Mouse (Mus musculus): ENCODE results near the gene Agbl4. TPM values are rescaled to one million over a fixed set of nuclear protein-coding genes. Genes with fewer than 3 reads are reported as not detected.
A peak's percentile ranks its signal among the peaks of the same experiment; 100 is the strongest.

Agbl4 gene
- 2.3 and 2.5 TPM in 2 replicates for polyA plus RNA-seq (2015; fragmentation: Nextera tagmentation; extraction: Ambion mirVana)

GRCm38 (mm10) chr4:110397618-110398045 is at the start of gene Agbl4:
TSS of gene Agbl4 (plus strand) at chr4:110397661.
- peak within 1 kb of the TSS; percentile 41 for H3K27ac ChIP-seq
- WGBS, result 0% methylated on average over 27 of the region's 27 CpGs
- no peaks in the 10 kb centered on the region for H3K36me3 ChIP-seq (ENCODE audit: poor library complexity, severe bottlenecking)
- peak; percentile 99 for ATAC-seq
- peaks cover 24% of the 10 kb centered on the region for H3K4me1 ChIP-seq
- no peaks in the 10 kb centered on the region for H3K27me3 ChIP-seq
- peak within 1 kb of the TSS; percentile 70 for H3K4me2 ChIP-seq
- H3K4me3 ChIP-seq, result peak within 1 kb of the TSS; percentile 56
- peak within 1 kb of the TSS; percentile 61 for H3K9ac ChIP-seq
- H3K9me3 ChIP-seq (replicated peaks), result no peaks in the 10 kb centered on the region

DNA sequence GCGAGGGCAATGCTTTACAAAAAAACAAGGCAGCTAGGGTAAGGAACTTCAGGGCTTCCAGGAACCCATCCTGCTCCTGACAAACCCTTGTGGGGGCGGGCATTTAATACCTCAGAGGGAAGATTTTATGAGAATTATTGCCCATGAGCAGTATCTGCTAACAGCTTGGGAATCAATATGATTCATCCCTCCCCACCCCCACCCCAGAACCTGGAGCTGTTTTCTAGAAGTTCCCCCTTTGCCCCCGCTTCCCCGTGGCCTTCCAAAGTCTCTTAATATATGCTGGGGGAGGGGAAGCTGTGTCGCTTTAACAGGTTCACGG is 46.6 kb upstream of the Agbl4 start:
- peak overlapping the region; percentile 64 for H3K4me2 ChIP-seq
- 4% methylated on average over 6 of the region's 6 CpGs for WGBS
- ATAC-seq, result no peak

GRCm38 (mm10) chr4:110351178-110352000 is 46.1 kb upstream of the Agbl4 start, which contains the start of gene Elavl4:
TSS of gene Elavl4 (minus strand) at chr4:110351909.
- Histone ChIP-seq H3K9me3 (replicated peaks) (no peaks in the 10 kb centered on the region), H3K4me3 (peak within 1 kb of the TSS; percentile 72), H3K27me3 (no peaks in the 10 kb centered on the region), H3K4me1 (peaks cover 6% of the 10 kb centered on the region; the same call in 1 of the 2 replicates), H3K9ac (peak within 1 kb of the TSS; percentile 84), H3K36me3 (ENCODE audit: poor library complexity, severe bottlenecking) (no peaks in the 10 kb centered on the region), H3K4me2 (peak within 1 kb of the TSS; percentile 64), H3K27ac (peak within 1 kb of the TSS; percentile 75)
- under 1% methylated on average over 69 of the region's 75 CpGs for WGBS
- peak; percentile 96 for ATAC-seq

More for the DNA sequence above, 46.6 kb upstream of the Agbl4 start:
- Histone ChIP-seq H3K9me3 (replicated peaks) (no peaks in the 10 kb centered on the region), H3K4me3 (peak overlapping the region; percentile 72), H3K4me1 (peaks cover 6% of the 10 kb centered on the region; the same call in 1 of the 2 replicates), H3K9ac (peak overlapping the region; percentile 84), H3K27me3 (no peaks in the 10 kb centered on the region), H3K27ac (peak overlapping the region; percentile 75; the same call in 1 of the 2 replicates), H3K36me3 (ENCODE audit: poor library complexity, severe bottlenecking) (no peaks in the 10 kb centered on the region)

DNA sequence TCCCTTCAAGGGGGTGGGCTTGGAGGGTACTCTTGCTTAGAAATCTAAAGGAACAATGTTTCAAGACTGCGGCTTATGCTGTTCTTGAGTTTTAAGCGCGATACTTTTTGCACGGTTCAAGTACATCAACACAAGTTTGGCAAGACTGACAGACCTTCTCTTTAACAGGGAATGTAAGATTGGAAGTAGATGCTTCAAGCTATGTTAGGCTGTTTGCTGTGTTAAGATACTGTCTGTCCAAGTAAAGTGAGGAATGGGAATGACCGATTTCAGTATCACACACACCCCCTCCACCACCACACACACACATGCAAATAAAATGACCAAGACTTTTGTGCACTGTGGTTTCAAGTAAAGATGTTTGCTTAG is 45.5 kb upstream of the Agbl4 start:
- peak overlapping the region; percentile 84 for H3K9ac ChIP-seq
- peaks cover 6% of the 10 kb centered on the region; the same call in 1 of the 2 replicates for H3K4me1 ChIP-seq
- peak overlapping the region; percentile 75 for H3K27ac ChIP-seq
- no peaks in the 10 kb centered on the region for H3K27me3 ChIP-seq
- no peak for ATAC-seq
- WGBS, result 8% methylated on average over 5 of the region's 5 CpGs
- H3K4me2 ChIP-seq, result peak overlapping the region; percentile 64
- H3K9me3 ChIP-seq (replicated peaks), result no peaks in the 10 kb centered on the region
- H3K36me3 ChIP-seq (ENCODE audit: poor library complexity, severe bottlenecking), result no peaks in the 10 kb centered on the region
- H3K4me3 ChIP-seq, result peak overlapping the region; percentile 72

- Histone ChIP-seq H3K36me3 (ENCODE audit: poor library complexity, severe bottlenecking) (no peaks in the 10 kb centered on the region), H3K27ac (no peak overlapping the region), H3K9ac (no peak overlapping the region), H3K4me3 (no peak overlapping the region), H3K4me2 (no peak overlapping the region), H3K27me3 (no peaks in the 10 kb centered on the region), H3K4me1 (peaks cover 3% of the 10 kb centered on the region; the same call in 1 of the 2 replicates), H3K9me3 (replicated peaks) (no peaks in the 10 kb centered on the region)
- WGBS, result 46% methylated on average over 2 of the region's 2 CpGs
- no peak for ATAC-seq
Observed at GRCm38 (mm10) chr4:110360568-110360967, 36.9 kb upstream of the Agbl4 start.

DNA sequence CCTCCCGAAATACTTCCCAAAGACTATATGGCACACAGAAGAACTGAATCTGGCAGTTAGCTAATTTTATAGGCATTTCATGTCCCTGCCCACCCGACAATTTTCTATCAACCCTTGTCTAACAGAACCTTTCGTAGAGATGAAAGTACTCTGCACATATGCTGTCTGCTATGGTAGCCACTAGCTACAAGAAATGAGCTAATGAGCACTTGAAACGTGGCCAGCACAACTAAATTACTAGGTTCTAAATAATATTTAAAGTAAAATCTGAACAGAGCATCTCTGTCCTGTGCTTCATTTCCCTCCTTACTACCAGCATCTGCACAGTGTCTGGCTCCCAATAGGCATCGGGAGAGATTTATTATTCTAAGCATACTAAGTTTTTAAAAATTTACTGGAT is 1.2 kb upstream of the Agbl4 start:
- no peaks in the 10 kb centered on the region for H3K36me3 ChIP-seq (ENCODE audit: poor library complexity, severe bottlenecking)
- H3K9ac ChIP-seq, result no peak overlapping the region
- WGBS, result 38% methylated on average over 5 of the region's 5 CpGs
- H3K4me2 ChIP-seq, result no peak overlapping the region
- H3K27me3 ChIP-seq, result no peaks in the 10 kb centered on the region
- H3K4me1 ChIP-seq, result peaks cover 24% of the 10 kb centered on the region
- H3K4me3 ChIP-seq, result no peak overlapping the region
- H3K27ac ChIP-seq, result no peak overlapping the region
- H3K9me3 ChIP-seq (replicated peaks), result no peaks in the 10 kb centered on the region
- ATAC-seq, result peak; percentile 3; the same call in 1 of the 2 replicates

DNA sequence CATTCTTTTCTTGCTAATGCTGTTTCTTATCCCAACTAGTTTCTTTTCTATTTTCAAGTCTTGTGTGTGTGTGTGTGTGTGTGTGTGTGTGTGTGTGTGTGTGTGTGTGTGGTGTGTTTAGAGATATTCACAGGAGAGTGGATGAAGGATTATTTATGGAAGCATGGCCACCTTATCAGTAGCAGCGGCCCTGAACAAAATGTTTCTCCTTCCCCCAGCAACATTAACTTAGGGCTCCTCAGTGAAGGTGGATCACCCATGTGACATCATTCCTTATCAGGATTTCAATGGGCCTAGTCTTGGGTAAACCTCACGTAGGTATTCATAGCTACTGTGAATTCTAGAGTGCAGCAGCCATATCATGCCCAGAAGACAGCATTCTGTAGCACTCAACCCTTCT is 22.8 kb downstream of the Agbl4 start:
- no peaks in the 10 kb centered on the region for H3K4me1 ChIP-seq
- no peak overlapping the region for H3K4me2 ChIP-seq
- no peaks in the 10 kb centered on the region for H3K27me3 ChIP-seq
- no peak overlapping the region for H3K9ac ChIP-seq
- 80% methylated on average over 2 of the region's 2 CpGs for WGBS
- H3K4me3 ChIP-seq, result no peak overlapping the region
- H3K27ac ChIP-seq, result no peak overlapping the region
- no peaks in the 10 kb centered on the region for H3K9me3 ChIP-seq (replicated peaks)
- no peaks in the 10 kb centered on the region for H3K36me3 ChIP-seq (ENCODE audit: poor library complexity, severe bottlenecking)
- ATAC-seq, result no peak

DNA sequence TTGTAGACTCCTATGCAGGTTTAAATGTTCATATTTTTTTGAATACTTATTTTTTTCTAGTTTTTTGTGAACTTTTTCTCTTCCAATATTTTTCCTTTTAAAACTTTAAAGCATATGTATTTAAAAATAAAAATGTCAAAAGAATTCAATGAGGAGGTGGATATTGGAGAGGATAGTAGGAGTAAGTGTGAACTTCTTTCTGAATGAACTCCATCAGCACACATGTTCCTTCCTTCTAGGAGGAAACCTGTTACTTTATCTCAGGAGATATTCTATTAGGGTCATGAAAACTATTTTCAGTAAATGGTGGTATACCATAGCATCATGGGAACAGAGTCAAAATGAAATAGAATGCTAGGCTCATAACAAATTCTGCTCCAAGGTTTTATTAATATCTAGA is 30.2 kb downstream of the Agbl4 start:
- H3K9me3 ChIP-seq (replicated peaks), result no peaks in the 10 kb centered on the region
- no peaks in the 10 kb centered on the region for H3K36me3 ChIP-seq (ENCODE audit: poor library complexity, severe bottlenecking)
- H3K4me1 ChIP-seq, result no peaks in the 10 kb centered on the region
- H3K4me2 ChIP-seq, result no peak overlapping the region
- H3K27me3 ChIP-seq, result no peaks in the 10 kb centered on the region
- ATAC-seq, result no peak
- H3K27ac ChIP-seq, result no peak overlapping the region
- H3K4me3 ChIP-seq, result no peak overlapping the region
- H3K9ac ChIP-seq, result no peak overlapping the region

- no peaks in the 10 kb centered on the region for H3K27me3 ChIP-seq
- H3K4me1 ChIP-seq, result no peaks in the 10 kb centered on the region
- no peak overlapping the region for H3K27ac ChIP-seq
- H3K36me3 ChIP-seq (ENCODE audit: poor library complexity, severe bottlenecking), result no peaks in the 10 kb centered on the region
- no peak for ATAC-seq
- no peak overlapping the region for H3K4me2 ChIP-seq
- H3K4me3 ChIP-seq, result no peak overlapping the region
- WGBS, result 52% methylated on average over 1 of the region's 1 CpGs
- H3K9me3 ChIP-seq (replicated peaks), result no peaks in the 10 kb centered on the region
- no peak overlapping the region for H3K9ac ChIP-seq
Observed at GRCm38 (mm10) chr4:110494371-110494770, 96.9 kb downstream of the Agbl4 start.

- Histone ChIP-seq H3K27me3 (no peaks in the 10 kb centered on the region), H3K4me1 (no peaks in the 10 kb centered on the region), H3K27ac (no peak overlapping the region), H3K4me2 (no peak overlapping the region), H3K36me3 (ENCODE audit: poor library complexity, severe bottlenecking) (no peaks in the 10 kb centered on the region), H3K9ac (no peak overlapping the region), H3K4me3 (no peak overlapping the region), H3K9me3 (replicated peaks) (no peaks in the 10 kb centered on the region)
- 86% methylated on average over 4 of the region's 4 CpGs for WGBS
- ATAC-seq, result no peak
Observed at GRCm38 (mm10) chr4:110529804-110530203, 132.3 kb downstream of the Agbl4 start.

DNA sequence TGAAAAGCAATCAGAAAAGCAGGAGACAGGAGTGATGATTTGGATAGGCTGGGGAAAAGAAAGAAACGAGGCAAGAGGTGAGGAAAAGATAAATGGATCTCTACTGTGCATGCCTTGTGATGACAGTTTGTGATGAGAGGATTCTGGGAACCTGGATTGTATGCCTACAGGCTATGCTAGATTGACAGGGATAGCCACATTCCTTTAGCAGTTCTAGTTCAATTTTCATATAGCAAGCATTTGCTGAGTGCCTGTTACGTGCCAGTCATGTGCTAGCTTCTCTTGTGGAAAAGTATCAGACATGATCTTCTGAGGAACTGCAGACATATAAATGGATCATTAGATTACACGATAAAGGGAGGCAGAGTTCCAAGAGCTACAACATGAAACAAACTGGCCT is 151.8 kb downstream of the Agbl4 start:
- WGBS, result 81% methylated on average over 3 of the region's 3 CpGs
- no peak overlapping the region for H3K27ac ChIP-seq
- H3K27me3 ChIP-seq, result no peaks in the 10 kb centered on the region
- no peaks in the 10 kb centered on the region for H3K9me3 ChIP-seq (replicated peaks)
- H3K9ac ChIP-seq, result no peak overlapping the region
- no peaks in the 10 kb centered on the region for H3K4me1 ChIP-seq
- H3K4me3 ChIP-seq, result no peak overlapping the region
- H3K4me2 ChIP-seq, result no peak overlapping the region
- H3K36me3 ChIP-seq (ENCODE audit: poor library complexity, severe bottlenecking), result no peaks in the 10 kb centered on the region
- no peak for ATAC-seq

DNA sequence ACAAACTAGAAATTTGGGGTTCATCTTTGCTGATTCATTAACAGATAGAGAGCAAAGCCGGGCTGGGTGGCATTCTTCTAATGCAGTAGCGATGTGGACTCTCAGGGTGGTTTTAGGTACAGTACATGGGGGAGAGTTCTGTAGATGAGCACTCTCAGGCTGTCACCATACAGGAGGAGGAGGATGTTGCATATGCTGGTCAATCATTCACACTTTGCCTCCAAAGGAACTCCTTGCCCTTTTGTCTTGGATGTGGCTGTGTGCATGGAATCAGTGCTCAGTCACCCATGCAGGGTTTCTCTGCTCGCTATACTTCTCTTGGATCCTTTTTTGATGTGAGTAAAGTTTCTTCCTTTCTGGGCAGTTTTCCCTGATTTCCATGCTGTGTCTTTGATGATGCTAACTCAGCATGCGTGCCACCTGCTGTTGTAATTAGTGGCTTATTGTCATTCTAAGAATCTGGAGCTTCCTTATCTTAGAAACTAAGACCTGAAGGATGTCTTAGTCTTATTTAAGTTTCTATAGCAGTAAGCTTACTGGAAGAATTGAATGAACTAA is 200.3 kb downstream of the Agbl4 start:
- Histone ChIP-seq H3K4me3 (no peak overlapping the region), H3K4me1 (no peaks in the 10 kb centered on the region), H3K36me3 (ENCODE audit: poor library complexity, severe bottlenecking) (no peaks in the 10 kb centered on the region), H3K9me3 (replicated peaks) (no peaks in the 10 kb centered on the region), H3K27me3 (no peaks in the 10 kb centered on the region), H3K4me2 (no peak overlapping the region), H3K27ac (no peak overlapping the region), H3K9ac (no peak overlapping the region)
- WGBS, result 42% methylated on average over 4 of the region's 4 CpGs
- no peak for ATAC-seq
